10 mouse cellular contexts compared by ENCODE assay signal in the genomic region with DNA sequence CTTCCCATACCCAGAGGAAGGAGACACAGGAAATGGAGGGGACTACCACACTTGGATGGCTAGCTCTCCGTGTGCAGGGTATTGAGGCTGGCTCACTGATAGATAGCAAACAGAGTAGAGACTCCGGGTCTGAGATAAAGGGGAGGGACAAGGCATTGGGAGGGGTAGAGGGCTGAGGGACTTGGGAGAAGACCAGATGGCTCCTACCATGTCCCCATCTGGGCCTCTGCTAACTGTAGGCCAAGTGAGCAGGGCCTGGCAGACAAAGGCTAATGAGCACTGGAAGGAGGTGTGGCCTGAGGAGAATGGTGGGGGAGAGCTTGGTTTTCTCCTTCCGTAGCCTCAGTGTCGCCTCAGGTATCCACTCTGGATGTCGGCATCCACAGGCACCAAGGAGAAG. TPM values are rescaled to one million over a fixed set of nuclear protein-coding genes. Genes with fewer than 3 reads are reported as not detected.
DNase-seq lines count a peak whose midpoint lies in the region; ATAC-seq lines count a peak whose summit lies in the region.
"Had no signal": no experiment of that assay in that cellular context is flagged by ENCODE, and none has a peak within 500 bp of the region (broad histone marks: within the 10 kb centered on the region; RNA-seq: fewer than 3 reads in every experiment).

No protein-coding gene starts in this region.

- H3K4me1 ChIP-seq in hindbrain, embryonic 11.5 days (replicated peaks; ENCODE audit: control insufficient read depth, insufficient read depth, low read length) = 0 out of 2 replicates have a peak, but pooled peaks cover 2% of the 10 kb centered on the region

- WGBS in hindbrain, embryonic 11.5 days = 71% methylated on average over 5 of the region's 5 CpGs

- no peak overlapping the region for H3K27ac ChIP-seq in hindbrain, embryonic 11.5 days (ENCODE audit: low read depth, low read length)
- H3K27ac ChIP-seq: limb, embryonic 13.5 days had no signal

- no peak overlapping the region for H3K4me3 ChIP-seq in hindbrain, embryonic 11.5 days (ENCODE audit: low read depth, low read length)
- H3K4me3 ChIP-seq: limb, embryonic 13.5 days had no signal

- no peaks in the 10 kb centered on the region for H3K9me3 ChIP-seq in hindbrain, embryonic 11.5 days (ENCODE audit: control insufficient read depth, low read length)
- H3K9me3 ChIP-seq: limb, embryonic 13.5 days had no signal

- H3K27me3 ChIP-seq in hindbrain, embryonic 11.5 days (ENCODE audit: control insufficient read depth, insufficient read depth, low read length) = no peaks in the 10 kb centered on the region
- H3K27me3 ChIP-seq: limb, embryonic 13.5 days had no signal

- no peak overlapping the region for H3K9ac ChIP-seq in hindbrain, embryonic 11.5 days (ENCODE audit: low read depth, low read length)
- H3K9ac ChIP-seq: limb, embryonic 13.5 days had no signal

- ATAC-seq in hindbrain, embryonic 11.5 days (ENCODE audit: low FRiP score) = peak; percentile 39
- ATAC-seq in megakaryocyte progenitor cell, adult 5-6 weeks (replicated peaks; ENCODE audit: poor library complexity) = peak; percentile 29

- DNase-seq in embryo, embryonic 10 days (ENCODE audit: low spot score) = peak; percentile 5
- DNase-seq in embryo, embryonic 11 days = no peak
- peak; percentile 86 for DNase-seq in cerebellum, adult 9-11 months
- DNase-seq in hindbrain, embryonic 11.5 days (ENCODE audit: low spot score) = peak; percentile 22
- no peak for DNase-seq in kidney, postnatal 10 days
- no peak for DNase-seq in testis, postnatal 14 days (ENCODE audit: low spot score)
- no peak for DNase-seq in kidney, adult 11 months
- DNase-seq: gastrocnemius, postnatal 25 days had no signal

- H3K4me2 ChIP-seq in hindbrain, embryonic 11.5 days (replicated peaks; ENCODE audit: low read depth, low read length) = no peak overlapping the region
- H3K4me2 ChIP-seq: limb, embryonic 13.5 days had no signal

- no peaks in the 10 kb centered on the region for H3K36me3 ChIP-seq in hindbrain, embryonic 11.5 days (ENCODE audit: control insufficient read depth, insufficient read depth, low read length)
- H3K36me3 ChIP-seq: limb, embryonic 13.5 days had no signal

RNA-seq across cellular contexts. Expression of a gene that starts 50.8 kb away (rescaled TPM):
- polyA plus RNA-seq in hindbrain, embryonic 11.5 days (2014; fragmentation: Nextera tagmentation; extraction: Ambion mirVana) = 59.6 and 73.7 TPM in 2 replicates
- 26.5 and 33.7 TPM in 2 replicates for total RNA-seq in megakaryocyte progenitor cell, adult 5-6 weeks (2015)
- 58.6 and 59.3 TPM in 2 replicates for total RNA-seq in megakaryocyte progenitor cell, adult 5-6 weeks (2017)

Comparison
In these comparisons a context has a peak if more than half of its experiments do, and no peak if none do; other contexts are left out.
1. DNase-seq: peak in embryo, embryonic 10 days (single experiment), cerebellum, adult 9-11 months (single experiment) and hindbrain, embryonic 11.5 days (single experiment); none in embryo, embryonic 11 days (single experiment), kidney, postnatal 10 days (single experiment), testis, postnatal 14 days (single experiment) and kidney, adult 11 months (single experiment).